Mouse (Mus musculus): Measurements from ENCODE around the gene Ccdc124.

The Ccdc124 gene

DNA sequence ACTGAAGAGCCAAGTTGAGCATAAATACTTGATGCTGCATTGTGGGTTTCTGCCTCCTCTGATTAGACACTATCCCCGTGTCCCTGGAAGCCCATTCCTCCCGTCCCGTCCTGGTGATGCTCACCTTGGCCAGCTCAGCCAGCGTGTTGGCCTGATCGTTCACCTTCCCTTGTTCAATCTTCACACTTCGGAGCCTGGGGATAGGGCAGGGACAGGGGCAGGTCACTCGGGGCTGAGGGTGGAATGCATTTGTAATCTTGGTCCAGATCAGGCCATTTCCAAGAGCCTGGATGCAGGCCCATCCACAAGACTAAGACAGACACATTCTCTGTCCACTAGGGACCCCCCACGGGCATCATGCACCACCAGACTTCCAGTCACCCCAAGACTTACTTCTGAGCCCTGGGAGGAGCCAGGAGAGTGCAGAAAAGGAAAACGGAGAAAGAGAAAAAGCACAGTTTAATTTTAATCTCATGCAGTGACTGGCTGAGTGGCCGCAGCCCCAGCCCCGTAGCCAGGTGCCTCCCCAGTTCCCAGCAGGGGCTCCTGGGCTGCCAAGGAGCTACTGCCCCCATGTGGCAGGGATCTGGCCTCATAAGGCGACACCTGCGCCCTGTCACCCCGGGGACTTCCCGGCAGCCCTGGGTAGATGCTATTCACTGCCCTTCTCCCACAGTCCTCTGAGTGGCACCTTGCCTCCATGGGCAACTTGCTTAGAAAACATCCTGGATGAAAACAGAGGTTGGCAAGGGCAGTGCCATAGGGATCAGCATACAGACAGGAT is 27.2 kb downstream of the Ccdc124 start:
- no peak for DNase-seq (ENCODE audit: low read depth, low spot score)

- DNase-seq (ENCODE audit: low read depth, low spot score): peak; percentile 84
These were observed 28.6 kb downstream of the Ccdc124 start for GRCm38 (mm10) chr8:70845108-70845507.

DNA sequence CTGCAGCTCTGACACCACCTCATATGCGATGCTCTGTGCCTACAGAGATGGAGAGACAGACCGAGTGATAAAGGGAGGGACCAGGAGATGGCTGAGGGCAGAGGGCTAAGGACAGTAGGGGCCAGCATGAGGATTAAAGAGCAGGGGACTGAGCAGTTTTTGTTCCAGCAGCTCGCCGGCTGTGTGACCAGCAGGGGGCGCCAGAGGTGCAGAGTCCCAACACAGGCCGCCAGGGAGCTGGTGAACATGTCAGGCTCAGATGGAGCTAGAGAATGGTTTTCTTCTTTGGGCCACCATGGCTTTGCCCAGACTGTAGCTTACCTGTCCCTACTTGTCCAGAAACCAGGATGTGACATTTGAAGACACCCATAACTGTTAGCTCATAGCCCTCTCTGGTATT is 29.2 kb downstream of the Ccdc124 start:
- peak; percentile 90 for DNase-seq (ENCODE audit: low read depth, low spot score)

DNA sequence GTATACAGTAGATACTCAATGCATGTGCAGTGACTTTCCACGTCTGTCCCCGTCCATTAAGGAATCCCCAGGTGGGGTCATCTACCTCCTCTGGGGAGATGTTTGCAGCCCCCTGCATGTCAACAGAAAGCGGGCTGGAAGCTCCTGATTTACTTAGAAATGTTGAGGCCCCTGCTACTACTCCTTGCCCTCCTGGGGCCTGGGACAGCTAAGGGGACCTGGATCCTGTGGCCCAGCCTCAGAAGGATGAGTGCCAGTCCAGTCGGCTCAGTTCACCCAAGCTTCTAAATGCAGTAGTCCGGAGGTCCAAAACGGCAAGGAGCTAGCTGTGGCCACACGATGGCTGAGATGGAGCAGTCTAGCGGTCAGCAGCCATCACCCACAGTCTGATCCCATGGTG is 29.8 kb downstream of the Ccdc124 start:
- DNase-seq (ENCODE audit: low read depth, low spot score): no peak

DNA sequence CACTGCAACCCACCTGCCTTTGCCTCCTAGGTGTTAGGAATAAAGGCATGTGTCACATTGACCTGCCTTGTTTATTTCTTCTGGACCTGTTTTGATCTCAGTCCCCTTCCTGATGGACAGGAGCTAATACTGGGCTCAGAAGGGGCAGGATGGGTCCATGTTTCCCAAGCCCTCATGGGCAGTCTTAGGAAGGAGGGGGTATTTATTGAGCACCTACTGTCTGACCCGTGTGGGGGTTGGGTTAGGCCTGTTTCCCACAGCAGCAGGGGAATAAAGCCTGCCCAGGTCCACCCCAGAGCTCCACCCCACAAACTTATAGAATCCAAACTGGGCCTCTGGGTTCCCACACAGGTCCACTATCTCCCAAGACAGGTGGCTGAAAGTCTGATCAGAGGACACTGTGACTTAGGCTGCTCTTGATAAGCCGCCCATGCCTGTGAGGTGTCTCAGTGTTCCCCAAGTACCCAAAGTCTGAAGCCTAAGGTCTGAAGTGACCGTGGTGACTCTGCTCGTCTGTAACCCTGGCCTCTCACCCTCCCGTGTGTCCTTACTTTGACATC is 30.4 kb downstream of the Ccdc124 start:
- no peak for DNase-seq (ENCODE audit: low read depth, low spot score)

DNA sequence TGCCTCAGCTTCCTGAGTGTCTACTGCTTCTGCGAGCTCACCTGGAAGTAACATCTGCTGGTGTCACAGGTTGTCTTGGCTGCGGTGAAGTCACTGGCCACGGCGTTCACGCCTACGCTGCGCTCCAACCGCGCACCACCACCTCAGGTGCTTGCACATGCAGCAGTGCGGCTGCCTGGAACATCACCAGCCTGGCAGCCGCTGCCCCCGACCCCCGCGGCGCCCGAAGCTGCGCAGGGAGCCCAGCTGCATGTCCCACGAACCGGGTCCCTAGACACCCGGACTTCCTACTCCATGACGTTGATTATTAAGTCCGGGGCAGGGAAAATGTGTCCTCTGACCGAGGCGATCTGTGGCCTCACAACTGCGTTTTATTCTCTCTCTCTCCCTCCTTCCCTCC is 31.3 kb downstream of the Ccdc124 start:
- no peak for DNase-seq (ENCODE audit: low read depth, low spot score)

GRCm38 (mm10) chr8:70841147-70842072 is 32.3 kb downstream of the Ccdc124 start:
- DNase-seq (ENCODE audit: low read depth, low spot score): peak; percentile 96

DNA sequence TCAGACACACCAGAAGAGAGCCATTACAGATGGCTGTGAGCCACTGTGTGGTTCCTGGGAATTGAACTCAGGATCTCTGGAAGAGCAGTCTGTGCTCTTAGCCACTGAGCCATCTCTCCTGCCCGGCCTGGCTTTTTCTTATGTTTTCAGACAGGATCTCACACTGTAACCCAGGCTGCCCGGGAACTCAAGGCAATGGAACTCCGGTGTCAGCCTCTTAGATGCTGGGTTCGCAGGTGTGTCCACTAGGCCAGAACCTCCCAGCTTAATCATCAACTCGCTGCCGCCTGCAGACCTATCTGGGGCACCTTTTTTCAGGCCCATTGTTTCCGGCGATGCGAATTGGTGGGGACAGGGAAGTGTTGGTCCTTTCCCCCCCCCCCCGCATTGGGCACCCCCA is 33.1 kb downstream of the Ccdc124 start:
- no peak for DNase-seq (ENCODE audit: low read depth, low spot score)

- peak; percentile 100 for DNase-seq (ENCODE audit: low read depth, low spot score)
These were observed 34.1 kb downstream of the Ccdc124 start, which contains the start of gene Arrdc2 for GRCm38 (mm10) chr8:70839408-70840351. Gene Arrdc2 (minus strand): TSS chr8:70839720.

GRCm38 (mm10) chr8:70838654-70839407 is 34.9 kb downstream of the Ccdc124 start:
- DNase-seq (ENCODE audit: low read depth, low spot score): no peak

GRCm38 (mm10) chr8:70836666-70837065 is 37.1 kb downstream of the Ccdc124 start:
- no peak for DNase-seq (ENCODE audit: low read depth, low spot score)

DNA sequence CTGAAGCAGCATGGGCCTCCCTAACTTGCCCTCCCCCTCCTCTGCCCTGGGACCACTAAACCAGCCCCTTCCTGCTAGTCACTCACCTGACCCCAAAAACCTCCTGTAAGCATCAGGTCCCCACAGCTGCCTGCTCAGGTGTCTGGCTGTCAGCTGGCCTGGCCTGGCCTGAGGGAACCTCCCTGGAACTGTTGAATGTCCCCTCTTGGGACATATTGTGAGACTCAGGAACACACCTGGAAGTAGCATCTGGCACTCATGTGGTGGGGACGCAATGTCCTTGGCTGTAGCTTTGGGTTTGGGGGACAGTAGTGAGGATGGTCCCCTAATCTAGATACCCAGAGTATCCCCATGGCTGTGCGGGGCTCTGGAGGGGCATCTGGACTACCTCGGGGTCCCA is 39.7 kb downstream of the Ccdc124 start:
- no peak for DNase-seq (ENCODE audit: low read depth, low spot score)

GRCm38 (mm10) chr8:70833520-70833919 is 40.2 kb downstream of the Ccdc124 start:
- no peak for DNase-seq (ENCODE audit: low read depth, low spot score)

DNA sequence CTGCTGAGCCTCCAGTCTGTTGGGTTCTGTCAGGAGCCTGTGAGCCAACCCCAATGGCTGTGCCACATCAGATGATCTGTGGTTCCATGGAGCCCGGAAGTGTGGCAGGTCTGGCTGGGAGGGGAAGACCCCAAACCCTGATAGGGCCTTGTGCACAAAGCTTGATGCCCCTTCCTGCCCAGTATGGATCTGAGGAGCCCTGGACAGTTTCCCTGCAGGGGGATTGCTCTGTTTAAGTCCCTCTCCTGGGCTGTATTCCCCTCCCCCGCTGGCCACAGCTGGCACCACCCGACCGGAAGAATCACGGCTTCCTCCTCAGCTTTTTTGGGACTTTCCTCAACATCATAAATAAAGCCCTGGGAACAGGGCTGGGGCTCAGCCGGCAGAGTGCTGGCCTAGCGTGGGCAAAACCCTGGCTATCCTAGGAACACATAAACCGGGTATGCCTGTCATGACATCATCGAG is 40.7 kb downstream of the Ccdc124 start:
- no peak for DNase-seq (ENCODE audit: low read depth, low spot score)

GRCm38 (mm10) chr8:70832371-70832770 is 41.4 kb downstream of the Ccdc124 start:
- no peak for DNase-seq (ENCODE audit: low read depth, low spot score)

DNA sequence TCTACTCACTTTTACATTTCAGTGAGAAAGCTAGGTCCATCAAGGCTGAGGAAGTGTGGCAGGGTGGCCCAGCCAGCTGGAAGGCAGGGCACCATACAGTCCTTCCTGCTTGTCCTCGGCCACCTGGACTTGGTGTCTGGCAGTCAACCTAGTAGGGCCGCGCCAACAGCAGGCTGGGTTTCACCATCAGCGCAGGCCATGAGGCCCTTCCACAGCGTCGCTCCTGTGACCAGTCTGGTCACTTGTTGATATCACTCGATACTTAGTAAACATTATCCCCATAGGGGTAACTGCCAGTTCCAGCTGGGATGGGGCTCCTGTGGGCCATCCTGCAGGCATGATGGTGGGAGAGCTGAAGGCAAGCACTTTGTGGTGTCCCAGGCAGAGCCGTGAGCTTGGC is 42.2 kb downstream of the Ccdc124 start:
- DNase-seq (ENCODE audit: low read depth, low spot score): no peak

- no peak for DNase-seq (ENCODE audit: low read depth, low spot score)
These were observed 45.9 kb downstream of the Ccdc124 start for GRCm38 (mm10) chr8:70827796-70828195.

DNA sequence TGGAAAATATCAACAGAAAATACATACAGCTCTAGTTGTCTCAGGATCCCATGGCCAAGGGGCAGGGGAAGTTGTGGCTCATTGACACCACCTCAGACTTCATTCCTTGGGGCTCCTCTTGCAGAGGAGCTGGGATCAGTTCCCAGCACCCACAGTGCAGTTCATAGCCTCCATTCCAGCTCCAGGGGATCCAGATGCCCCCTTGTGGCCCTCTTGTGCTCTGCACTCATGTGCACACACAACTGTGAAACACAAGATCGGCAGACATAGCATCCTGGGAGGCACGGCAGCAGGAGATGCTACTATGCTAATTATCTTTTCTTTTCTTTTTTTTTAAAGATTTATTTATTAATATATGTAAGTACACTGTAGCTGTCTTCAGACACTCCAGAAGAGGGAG is 46.7 kb downstream of the Ccdc124 start:
- peak; percentile 74 for DNase-seq (ENCODE audit: low read depth, low spot score)

GRCm38 (mm10) chr8:70825816-70826215 is 47.9 kb downstream of the Ccdc124 start:
- no peak for DNase-seq (ENCODE audit: low read depth, low spot score)

- DNase-seq (ENCODE audit: low read depth, low spot score): no peak
These were observed 49.9 kb downstream of the Ccdc124 start for GRCm38 (mm10) chr8:70823802-70824201.

Data from ES-CJ7 (cell line).